Mouse (Mus musculus) left cerebral cortex, adult 9 months (tissue): ENCODE measurements around the gene Xpo5.

Experiments used
- DNase-seq, 2 experiments: peaks; one replicate each; pipeline ENCODE4 v3.0.0; 2022; ENCODE audit warnings: low spot score in 2 of 2

Gene Xpo5

GRCm38 (mm10) chr17:46287678-46288095 lies 85.1 kb downstream of the Xpo5 start:
- DNase-seq: no peak
